Mouse (Mus musculus) cerebellum, adult 8-10 months (tissue): ENCODE data around the gene Kcna2.

Source experiments
- DNase-seq: peaks from one replicate; pipeline ENCODE4 v3.0.0; 2022

The Kcna2 gene

DNA sequence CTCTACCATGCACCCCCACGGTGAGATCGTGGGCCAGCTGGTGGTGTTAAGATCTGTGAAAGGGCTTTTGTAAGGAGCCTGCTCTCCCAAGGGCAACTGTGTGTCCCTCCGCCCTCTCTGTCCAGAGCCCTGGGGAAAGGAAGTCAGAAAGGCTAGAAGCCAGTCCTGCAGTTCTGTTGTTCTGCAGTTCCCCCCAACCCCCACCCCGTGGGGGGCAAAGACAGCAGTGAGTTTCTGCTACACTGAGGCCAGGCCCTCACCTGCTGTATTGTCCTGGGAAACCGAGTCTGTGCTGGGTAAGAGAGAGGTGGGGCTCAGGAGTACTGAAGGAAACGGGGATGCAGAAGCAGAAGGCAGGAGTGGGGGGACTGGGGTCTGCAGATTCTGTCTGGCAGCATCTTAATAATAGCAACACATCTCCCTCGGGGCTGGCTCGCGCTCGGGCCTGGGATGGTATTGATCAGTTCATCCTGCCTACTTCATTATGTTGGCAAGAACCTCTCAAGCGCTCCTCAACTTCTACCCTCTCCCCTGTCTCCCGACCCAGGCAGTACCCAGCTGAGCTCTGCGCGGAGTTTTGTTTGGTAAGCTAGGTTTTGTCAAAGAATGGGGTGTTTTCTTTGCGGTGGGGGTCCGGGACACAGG lies at the start of gene Kcna2:
Kcna2 (plus strand) TSS at position 336 of the 645 bp plus-strand sequence.
- DNase-seq, result no peak

DNA sequence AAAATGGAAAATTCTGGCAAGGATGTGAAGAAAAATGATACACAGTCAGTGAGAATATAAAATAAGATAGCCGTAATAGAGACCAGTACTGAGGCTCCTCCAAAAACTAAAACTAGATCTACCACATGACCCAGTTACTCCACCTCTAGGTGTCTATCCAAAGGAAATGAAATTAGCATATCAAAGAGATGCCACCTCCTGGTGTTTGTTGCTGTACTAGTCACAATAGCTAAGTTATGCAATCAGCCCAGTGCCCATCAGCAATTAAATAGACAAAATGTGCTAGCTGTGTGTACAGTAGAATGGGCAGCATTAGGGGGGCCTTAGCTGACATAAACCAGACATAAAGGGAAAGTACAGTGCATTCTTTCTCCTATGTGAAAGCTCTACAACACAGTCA lies 39.5 kb upstream of the Kcna2 start:
- no peak for DNase-seq

DNA sequence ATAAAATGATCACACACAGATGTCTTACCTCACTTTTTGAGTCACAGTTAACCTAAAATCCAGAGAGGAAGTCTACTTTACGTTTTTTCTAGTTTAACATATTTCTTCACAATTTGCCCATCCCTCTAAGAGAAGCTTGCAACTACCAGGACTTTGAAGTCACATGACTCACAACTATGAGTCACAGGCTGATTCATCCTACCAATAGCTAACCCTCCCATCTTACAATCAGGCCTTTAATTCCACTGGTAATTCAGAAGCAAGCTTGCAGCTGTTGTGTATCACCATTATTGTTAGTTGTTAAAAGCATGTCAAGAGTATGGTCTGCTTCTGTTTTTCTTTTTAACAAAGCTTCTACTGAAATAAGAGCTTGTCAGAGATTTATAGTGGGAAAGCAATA lies 38.2 kb upstream of the Kcna2 start:
- DNase-seq, result no peak

DNA sequence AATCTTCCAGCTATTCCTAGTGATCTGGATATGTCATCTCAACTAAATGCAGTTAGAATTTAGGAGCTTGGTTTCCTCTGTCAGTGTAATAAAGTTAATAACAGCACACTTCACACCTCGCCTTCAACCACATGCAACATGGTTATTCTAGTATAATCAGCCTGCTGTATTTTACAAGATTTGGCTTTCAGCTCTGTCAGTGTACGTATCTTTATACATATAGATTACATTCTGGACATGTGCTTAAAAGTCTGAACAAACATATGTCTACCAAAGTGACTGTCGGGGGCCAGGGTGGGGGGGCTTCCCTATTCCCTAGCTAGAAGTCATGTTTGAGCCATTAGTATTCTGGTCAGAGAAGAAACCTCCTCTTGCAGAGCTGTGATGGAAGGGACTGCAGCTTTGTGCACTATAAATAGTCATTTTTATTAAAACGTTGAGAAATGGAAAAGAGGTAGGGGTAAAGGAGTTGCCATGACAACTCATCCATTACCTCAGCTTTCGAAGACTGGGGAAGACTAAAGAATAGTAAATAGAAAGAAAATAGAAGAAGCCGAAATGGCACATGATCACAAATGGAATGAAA lies 35.3 kb upstream of the Kcna2 start:
- DNase-seq, result no peak

DNA sequence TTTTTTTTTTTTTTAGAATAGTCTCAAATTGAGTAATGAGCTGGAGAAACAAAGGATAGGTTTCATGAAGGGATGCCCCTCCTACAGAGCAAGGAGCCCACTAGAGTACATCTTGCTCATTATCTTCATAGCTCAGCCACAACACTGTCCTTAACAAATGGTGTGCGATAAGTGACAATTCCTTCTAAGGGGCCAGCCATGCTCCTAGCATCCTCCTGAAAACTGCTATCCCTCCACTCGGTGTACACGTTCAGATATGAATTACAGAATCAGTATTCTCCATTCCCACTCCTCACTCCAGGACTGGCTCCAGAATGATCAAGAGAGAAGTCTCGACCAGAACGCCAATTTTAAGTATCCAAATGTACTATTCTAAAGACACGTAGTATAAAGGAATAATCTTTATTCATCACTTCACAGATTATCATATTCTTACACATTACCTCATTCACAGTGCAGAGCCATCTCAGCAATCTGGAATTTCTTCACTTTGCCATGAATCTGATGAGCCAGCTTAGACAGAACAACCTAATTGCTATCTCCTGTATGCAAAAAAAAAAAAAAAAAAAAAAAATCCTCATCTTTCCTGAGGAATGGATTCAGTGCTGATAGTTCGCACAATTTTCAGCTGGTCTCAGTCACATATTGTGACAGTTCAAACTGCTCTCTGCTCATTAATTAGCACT lies 34.6 kb upstream of the Kcna2 start:
- no peak for DNase-seq

DNA sequence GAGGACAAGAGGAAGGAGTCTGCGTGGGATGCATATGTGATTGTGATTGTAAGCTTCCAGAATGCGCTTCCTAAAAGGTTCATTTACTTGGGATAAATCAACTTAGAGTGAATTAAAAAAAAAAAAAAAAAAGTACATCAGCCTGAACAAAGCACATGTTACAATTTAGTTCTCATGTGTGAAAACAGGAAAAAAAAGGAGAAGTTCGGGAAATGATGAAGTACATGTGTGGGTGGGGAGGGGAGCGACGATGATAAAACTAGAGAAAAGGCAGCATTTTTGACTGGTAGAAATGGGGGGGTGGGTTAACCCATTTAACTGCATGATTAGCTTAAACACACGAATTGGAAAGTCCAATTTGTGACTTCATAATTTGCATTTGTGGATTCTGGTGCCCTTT lies 33.7 kb upstream of the Kcna2 start:
- DNase-seq, result no peak

DNA sequence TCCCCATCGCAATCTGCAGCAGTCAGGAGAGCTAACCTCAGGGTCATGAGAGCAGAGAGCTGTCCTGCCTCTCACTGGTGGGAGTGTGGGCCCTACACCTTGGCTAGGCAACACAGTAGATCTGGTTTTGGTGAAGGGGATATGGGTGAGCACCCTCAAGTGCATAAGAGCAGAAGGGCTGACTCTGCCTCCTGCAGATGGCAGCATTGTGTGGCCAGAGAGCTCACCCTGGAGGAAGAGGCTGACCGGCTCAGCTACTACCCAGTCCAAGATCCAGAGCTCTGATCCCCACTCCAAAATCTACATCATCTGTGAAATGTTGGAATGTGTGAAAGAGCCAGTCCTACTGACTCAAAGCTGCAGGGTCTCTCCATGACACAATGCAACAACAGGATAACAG lies 27.1 kb upstream of the Kcna2 start:
- no peak for DNase-seq

DNA sequence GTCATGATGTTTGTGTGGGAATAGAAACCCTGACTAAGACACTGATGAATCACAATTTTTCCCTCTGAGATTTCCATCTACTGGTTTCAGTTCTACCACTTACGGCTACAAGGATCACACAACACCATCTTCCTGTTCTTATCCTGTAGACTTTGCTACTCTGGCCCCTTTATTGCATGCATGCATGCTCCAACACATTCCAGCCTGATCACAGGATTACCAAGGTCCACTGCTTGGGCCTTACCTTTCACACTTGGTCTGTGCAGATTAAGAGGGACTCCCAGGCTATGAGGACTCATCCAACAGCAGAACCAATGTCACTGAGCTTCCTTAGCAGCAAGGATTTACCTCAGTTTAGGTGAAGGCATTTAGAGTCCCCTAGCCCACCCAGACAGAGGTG lies 25.2 kb upstream of the Kcna2 start:
- no peak for DNase-seq

DNA sequence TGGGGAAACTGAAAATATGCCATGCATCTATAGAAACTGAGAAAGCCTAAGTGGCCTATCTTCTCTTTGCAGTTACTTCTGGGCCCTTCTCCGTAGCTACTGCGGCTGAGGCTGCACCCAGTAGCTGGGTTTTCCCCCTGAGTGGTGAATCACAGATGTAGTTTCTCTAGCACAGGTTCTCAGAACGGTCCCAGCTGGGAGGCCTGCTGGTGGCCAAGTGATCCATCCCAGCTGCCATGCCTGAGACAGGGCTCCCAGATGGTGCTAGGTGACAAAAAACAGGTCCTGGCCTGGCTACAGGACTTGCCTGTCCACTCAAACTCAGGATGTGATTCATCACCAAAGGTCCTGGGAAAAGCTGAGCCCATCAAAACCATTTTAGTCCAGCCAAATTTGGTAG lies 24.3 kb upstream of the Kcna2 start:
- DNase-seq, result no peak

DNA sequence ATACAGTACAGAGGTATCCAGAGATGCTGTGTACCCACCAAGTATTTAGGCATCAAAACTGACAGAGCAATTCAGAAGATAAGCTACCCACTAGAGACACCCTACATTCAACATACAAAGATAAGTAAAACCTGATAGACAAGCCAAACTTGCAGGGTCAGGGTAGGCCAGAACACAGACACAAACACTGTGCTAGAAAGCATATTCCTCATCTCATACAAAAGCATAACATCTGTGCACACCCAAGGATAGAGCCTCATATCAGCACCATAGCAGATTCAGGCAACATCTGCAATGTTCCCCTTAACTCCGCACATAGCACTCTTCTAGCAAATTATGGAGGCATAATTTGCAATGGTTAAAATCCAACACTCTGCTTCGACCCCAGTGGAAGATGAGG lies 23.8 kb upstream of the Kcna2 start:
- DNase-seq, result no peak

DNA sequence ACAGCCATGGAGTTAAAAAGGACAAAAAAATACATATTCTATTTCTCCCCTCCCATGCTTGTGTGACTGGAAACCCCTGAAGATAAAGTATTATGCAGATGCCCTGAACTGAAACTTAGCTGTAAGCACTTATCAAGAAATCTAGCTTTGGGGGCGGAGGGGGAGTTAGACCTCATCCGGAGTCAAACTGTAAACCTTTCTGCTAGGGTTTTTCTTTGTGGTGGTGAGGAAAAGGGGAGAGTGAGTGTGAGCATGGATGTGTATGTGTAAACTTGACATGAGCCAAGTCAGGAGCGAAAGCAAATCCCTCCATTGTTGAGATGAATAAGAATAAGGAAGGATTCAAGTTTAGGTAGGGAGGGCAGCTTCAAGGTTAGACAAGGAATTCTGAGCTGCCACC lies 20.1 kb upstream of the Kcna2 start:
- no peak for DNase-seq

DNA sequence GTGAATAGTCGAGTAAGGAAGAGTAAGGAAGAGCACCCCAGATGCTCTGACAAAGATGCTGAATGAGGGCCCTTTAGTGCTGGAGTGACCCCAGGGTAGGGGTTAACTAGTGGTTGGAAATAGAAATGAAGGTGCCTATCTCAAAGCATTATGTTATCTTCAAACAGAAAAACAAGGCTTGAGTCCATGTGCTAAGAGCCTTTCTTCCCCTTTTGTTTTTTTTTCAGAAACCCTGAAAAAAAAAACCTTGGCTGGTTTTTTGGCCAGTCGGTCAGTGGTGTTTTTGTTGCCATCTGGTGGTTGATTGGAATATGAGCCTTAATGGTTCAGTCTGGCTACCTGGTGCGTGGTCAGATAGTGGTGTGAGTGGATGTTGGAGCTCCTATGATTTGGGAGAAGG lies 19.7 kb upstream of the Kcna2 start:
- DNase-seq, result peak; percentile 29

DNA sequence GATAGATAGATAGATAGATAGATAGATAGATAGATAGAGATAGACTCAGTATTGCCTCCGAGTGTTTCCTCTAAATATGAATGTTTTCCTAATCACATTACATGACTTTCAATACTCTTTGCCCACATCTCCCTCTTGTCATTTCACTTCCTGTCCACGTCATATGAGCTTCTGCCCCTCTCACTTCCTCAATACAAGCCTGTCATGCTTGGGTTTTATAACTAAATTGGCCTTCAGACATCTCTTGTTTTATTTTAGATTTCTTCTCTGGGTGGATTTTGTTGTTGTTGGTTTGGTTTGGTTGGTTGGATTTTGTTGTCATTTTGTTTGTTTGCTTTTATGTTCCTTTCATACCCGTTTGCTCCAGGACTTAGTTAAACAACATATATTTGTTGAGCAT lies 16.4 kb upstream of the Kcna2 start:
- no peak for DNase-seq

DNA sequence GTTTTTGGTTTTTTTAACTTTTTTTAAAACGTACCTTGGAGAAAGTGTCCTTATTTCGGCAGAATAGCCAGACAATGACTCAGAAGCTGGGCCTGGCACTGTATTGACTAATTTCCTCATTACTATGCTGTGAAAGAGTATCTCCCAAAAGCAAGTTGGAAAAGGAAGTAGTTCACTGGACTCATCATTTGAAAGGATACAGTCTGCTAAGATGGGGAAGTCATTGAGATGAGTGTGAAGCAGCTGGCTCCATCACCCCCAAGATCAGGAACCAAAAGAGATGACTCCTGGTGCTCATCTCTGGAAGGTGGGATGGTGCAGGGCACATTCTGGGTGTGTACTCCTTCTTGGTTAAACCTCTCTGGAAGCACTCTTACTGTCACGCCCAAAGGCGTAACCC lies 13.5 kb upstream of the Kcna2 start:
- no peak for DNase-seq

DNA sequence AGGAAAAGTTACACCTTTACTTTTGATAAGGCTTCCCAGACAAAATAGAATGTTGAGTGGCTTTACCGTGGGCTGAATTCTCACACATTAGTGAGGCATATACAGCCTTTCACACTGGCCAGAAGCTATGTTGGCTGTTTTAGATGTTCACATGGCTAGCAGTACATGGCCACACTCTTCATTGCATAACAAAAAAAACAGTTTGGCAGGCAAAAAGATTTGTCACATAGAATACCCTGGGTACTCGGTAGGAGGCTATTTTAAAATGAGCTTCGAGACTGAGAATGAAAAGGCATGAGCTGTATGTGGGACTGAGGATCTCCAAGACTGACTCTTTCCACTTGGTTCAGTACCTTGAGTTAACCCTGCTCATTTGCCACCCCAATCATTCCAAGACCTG lies 12.1 kb upstream of the Kcna2 start:
- peak; percentile 3 for DNase-seq

DNA sequence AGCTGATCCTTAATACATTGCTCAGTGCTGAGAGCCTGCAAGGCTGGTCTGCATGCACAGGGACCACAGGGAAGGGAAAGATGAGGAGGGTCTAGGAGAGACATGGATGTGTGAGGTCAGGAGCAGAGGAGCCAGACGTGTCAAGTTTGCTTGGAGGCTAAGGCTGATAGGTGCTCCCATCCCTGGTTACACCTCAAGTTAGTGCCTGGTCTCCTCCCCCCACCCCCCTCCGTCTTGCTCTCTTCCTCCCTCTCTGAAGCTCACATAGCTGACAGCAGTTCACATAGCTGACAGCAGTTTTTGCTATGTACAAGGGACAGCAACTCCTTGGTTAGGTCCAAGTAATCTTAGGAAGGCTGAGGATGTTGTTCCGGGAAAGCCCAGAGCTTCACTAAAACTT lies 11.5 kb upstream of the Kcna2 start:
- peak; percentile 4 for DNase-seq

DNA sequence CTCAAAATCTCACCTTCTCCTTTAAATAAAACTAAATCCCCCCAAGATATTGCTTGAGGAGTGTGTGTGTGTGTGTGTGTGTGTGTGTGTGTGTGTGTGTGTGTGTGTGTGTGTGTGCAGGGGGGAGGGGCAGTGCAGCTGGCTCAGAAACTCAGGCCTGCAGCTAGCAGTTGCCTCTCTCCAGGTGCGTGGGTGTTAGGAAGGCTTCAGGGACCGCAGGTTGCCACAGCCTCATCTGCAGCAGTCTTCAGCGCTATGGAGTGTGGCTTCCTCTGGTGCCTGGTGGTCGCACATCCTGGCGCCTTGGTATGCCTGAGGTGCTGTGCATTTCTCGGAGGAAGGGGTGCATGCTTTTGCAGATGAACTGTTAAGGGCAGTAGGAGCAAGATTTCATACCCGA lies 10.9 kb upstream of the Kcna2 start:
- DNase-seq, result no peak

DNA sequence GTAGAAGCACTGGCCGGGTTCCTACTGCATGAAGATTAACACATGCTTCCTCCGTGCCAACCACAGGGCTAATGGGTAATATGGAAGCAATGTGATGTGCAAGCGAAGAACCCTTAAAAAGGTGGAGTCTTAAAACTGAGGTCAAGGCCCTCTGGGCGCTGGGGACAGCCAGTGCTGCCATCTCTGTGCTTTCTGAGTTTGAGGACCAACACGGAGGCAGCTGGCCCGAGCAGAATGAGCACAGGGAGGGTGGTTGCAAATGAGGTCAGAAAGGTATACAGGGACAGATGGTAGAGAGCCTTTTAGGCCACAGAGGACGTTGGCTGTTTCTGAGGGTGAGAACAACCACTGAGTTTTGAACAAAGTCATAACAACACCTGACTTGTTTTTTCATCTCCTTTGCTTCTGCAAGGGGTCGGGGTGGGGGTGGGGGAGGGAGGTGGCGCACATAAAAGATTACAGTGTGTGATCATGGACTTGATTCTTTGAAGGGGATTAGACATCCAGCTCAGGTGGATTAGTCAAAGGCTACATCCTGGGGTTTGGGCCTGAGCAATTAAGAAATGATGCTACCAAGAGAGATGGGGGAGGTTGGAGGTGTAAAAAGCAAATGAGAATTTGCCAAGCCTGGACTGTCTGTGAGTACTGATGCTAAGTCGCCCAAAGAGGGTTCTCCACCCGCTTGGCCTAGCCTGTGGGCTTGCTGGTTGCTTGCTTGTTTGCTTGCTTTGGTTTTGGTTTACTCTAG lies 10.4 kb upstream of the Kcna2 start:
- peak; percentile 66 for DNase-seq

DNA sequence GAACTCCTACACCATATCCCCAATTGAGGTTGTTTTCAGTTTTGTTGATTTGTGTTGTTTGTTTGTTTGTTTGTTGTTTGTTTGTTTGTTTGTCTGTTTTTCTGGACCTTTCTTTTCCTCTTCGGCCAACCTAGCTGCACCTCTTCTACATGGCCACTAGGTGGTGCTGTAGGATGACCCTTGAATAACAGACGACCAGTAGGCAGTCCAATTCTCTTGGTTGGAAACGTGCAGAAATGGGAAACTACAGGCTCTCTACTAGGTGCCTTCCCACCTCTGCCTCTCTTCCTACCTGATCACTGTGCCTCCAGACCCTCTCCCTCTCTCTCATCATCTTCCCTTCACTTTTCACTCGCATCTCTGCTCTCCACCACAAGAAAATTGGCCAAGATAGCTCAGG lies 6.9 kb upstream of the Kcna2 start:
- peak; percentile 79 for DNase-seq

DNA sequence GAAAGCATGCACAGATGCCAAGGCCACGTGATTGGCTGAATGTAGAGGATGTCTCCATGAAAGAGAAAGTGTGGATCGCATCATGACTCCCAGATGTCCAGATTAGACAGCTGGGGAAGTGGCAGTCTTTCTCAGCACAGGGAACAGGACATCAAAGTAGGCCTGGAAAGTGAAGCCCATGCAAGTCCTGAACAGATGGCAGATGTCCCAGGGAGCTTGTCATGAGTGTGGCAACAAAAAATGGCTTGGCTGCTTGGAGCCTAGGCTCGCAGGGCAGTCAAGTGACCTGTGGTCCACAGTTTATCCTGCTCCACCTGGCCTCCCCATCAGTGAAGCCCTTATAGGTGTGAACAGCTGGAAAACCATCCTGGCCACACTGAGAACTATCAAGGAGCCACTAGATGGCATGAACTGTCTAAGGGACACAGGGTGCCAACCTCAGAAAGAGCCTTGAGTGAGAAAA lies 4.6 kb upstream of the Kcna2 start:
- peak; percentile 48 for DNase-seq

DNA sequence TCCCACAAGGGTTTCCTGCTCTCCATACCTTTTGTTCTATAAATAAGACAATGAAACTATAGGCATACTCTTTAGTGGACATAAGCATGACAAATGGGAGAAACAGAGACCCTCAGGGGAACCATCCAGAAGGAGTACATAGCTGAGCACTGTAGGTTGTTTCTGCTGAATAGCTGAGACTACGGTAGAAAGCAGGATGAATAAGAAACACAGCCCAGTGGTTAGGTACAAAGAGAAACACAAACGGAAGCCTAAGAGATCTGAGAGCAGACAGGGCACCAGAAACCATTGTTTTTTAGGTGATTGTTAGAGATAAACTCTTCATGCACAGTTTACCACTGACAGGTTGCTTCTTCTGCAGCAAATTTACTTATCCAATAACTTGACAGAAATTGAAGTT lies 1.1 kb upstream of the Kcna2 start:
- DNase-seq, result no peak

DNA sequence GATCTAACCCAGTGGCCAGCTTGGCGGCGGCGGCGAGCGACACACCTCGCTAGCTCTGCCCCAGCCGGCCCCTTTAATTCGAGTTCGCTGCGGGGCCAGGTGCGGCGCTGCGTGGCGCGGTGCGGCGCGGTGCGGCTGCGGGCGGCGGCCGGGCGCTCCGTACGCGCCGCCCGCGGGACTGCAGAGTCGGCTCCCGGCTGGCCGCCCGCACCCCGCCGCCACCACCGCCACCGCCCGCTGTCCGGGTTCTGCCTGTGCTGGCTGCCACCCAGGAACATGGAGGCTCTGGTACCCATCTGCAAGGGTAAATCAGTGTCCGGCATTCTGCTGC lies 475 bp downstream of the Kcna2 start:
- peak; percentile 86 for DNase-seq

DNA sequence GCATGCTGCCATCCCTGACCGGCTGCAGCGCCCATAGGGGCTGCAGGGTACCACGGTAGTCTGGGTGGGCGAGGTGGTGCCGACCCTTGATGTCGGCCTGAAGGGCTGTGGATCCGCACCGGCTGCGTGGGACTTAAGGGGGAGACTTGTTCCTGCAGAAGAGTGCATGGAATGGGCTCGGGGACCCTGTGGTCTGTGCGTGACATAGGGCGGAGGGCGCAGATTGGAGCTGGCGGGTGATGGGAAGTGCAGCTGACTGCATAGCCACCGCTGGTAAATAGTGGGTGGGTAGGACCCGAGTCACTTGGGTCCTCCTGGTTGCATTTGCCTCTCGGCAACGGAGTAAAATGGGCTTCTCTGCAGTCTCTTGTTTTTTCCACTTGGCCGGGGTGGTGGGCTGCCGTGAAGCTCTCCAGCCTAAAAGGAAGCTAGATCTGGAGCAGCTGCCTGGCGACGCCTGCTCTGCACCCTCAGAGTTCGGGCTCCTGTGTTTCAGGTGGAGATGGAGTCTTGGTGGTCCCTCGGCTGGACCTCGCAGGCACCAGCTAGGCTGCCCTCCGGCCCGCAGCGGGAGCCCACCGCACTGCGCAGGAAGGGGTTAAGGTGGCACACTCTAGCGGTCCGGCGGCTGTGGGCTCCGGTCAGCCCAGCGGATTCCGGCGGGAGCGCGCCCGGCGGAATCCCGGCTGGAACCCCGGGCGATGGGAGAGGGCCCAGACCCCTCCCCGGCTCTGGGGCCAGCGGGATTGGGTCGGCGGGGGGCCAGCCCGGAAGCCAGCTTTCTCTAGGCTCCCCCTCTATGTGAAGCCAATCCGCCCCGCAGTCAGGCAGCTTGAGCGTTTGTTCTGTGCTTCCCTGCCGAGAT lies 1.1 kb downstream of the Kcna2 start:
- peak; percentile 62 for DNase-seq
